Comparison of ENCODE assay signal across 8 mouse cellular contexts in genomic region chr7:110982053-110982705, GRCm38 (mm10). TPM values are rescaled to one million over a fixed set of nuclear protein-coding genes. Genes with fewer than 3 reads are reported as not detected.
DNase-seq lines count a peak whose midpoint lies in the region; ATAC-seq lines count a peak whose summit lies in the region.

Gene Mrvi1 (minus strand): TSS chr7:110982461.

- 50% methylated on average over 7 of the region's 7 CpGs for WGBS in embryonic facial prominence, embryonic 15.5 days
- 48% methylated on average over 7 of the region's 7 CpGs for WGBS in limb, embryonic 12.5 days
- 66% methylated on average over 7 of the region's 7 CpGs for WGBS in neural tube, embryonic 13.5 days

- H3K4me2 ChIP-seq in embryonic facial prominence, embryonic 15.5 days (replicated peaks) = no peak within 1 kb of the TSS
- H3K4me2 ChIP-seq in limb, embryonic 12.5 days = no peak within 1 kb of the TSS
- no peak within 1 kb of the TSS for H3K4me2 ChIP-seq in neural tube, embryonic 13.5 days

- ATAC-seq in embryonic facial prominence, embryonic 15.5 days (ENCODE audit: insufficient number of reproducible peaks, low FRiP score, low TSS enrichment, low read depth) = 0 out of 2 replicates have a peak, but pooled peaks have one; percentile 37
- 0 out of 2 replicates have a peak, but pooled peaks have one; percentile 28 for ATAC-seq in limb, embryonic 12.5 days (ENCODE audit: insufficient number of reproducible peaks, insufficient read depth, low FRiP score, low TSS enrichment, low read depth)
- ATAC-seq in neural tube, embryonic 13.5 days (ENCODE audit: low read depth) = no peak
- ATAC-seq in megakaryocyte progenitor cell, adult 5-6 weeks (replicated peaks; ENCODE audit: poor library complexity) = no peak

- 0 out of 2 replicates have a peak within 1 kb of the TSS, but pooled peaks have one; percentile 13 for H3K27ac ChIP-seq in embryonic facial prominence, embryonic 15.5 days (replicated peaks)
- H3K27ac ChIP-seq in limb, embryonic 12.5 days = peak within 1 kb of the TSS; percentile 77
- peak within 1 kb of the TSS; percentile 23; the same call in 1 of the 2 replicates for H3K27ac ChIP-seq in neural tube, embryonic 13.5 days (replicated peaks)

- peaks cover 9% of the 10 kb centered on the region; the same call in 1 of the 2 replicates for H3K4me1 ChIP-seq in embryonic facial prominence, embryonic 15.5 days
- H3K4me1 ChIP-seq in limb, embryonic 12.5 days (replicated peaks) = peaks cover 19% of the 10 kb centered on the region
- peaks cover 20% of the 10 kb centered on the region for H3K4me1 ChIP-seq in neural tube, embryonic 13.5 days (replicated peaks)

- no peak within 1 kb of the TSS for H3K4me3 ChIP-seq in embryonic facial prominence, embryonic 15.5 days (replicated peaks)
- no peak within 1 kb of the TSS for H3K4me3 ChIP-seq in limb, embryonic 12.5 days (replicated peaks)
- no peak within 1 kb of the TSS for H3K4me3 ChIP-seq in neural tube, embryonic 13.5 days

- H3K9me3 ChIP-seq in embryonic facial prominence, embryonic 15.5 days (replicated peaks) = no peaks in the 10 kb centered on the region
- no peaks in the 10 kb centered on the region for H3K9me3 ChIP-seq in limb, embryonic 12.5 days
- no peaks in the 10 kb centered on the region for H3K9me3 ChIP-seq in neural tube, embryonic 13.5 days

- peak; percentile 37 for DNase-seq in embryo, embryonic 11 days
- no peak for DNase-seq in embryo, embryonic 10 days (ENCODE audit: low spot score)
- peak; percentile 80 for DNase-seq in heart, postnatal 4 days
- no peak for DNase-seq in frontal cortex, postnatal 14 days (ENCODE audit: low spot score in 2 of 2)

- no peaks in the 10 kb centered on the region for H3K36me3 ChIP-seq in embryonic facial prominence, embryonic 15.5 days
- H3K36me3 ChIP-seq in limb, embryonic 12.5 days = no peaks in the 10 kb centered on the region
- no peaks in the 10 kb centered on the region for H3K36me3 ChIP-seq in neural tube, embryonic 13.5 days

- H3K9ac ChIP-seq in embryonic facial prominence, embryonic 15.5 days = no peak within 1 kb of the TSS
- no peak within 1 kb of the TSS for H3K9ac ChIP-seq in limb, embryonic 12.5 days (replicated peaks)
- H3K9ac ChIP-seq in neural tube, embryonic 13.5 days = no peak within 1 kb of the TSS

- H3K27me3 ChIP-seq in embryonic facial prominence, embryonic 15.5 days = no peaks in the 10 kb centered on the region
- no peaks in the 10 kb centered on the region for H3K27me3 ChIP-seq in limb, embryonic 12.5 days
- H3K27me3 ChIP-seq in neural tube, embryonic 13.5 days = no peaks in the 10 kb centered on the region

RNA-seq across cellular contexts. Expression of gene Mrvi1, which starts in this region (rescaled TPM):
- 1.3 and 2.1 TPM in 2 replicates for polyA plus RNA-seq in embryonic facial prominence, embryonic 15.5 days (2015; fragmentation: Nextera tagmentation; extraction: Ambion mirVana)
- 10 to 100 TPM; 10.4 to 13.2 TPM for total RNA-seq in heart, postnatal 4 days (2021)
- polyA plus RNA-seq in limb, embryonic 12.5 days (2016; fragmentation: Nextera tagmentation; extraction: Ambion mirVana) = 0.61 and 0.86 TPM in 2 replicates
- polyA plus RNA-seq in neural tube, embryonic 13.5 days (2015; fragmentation: Nextera tagmentation; extraction: Ambion mirVana) = 1.5 and 1.6 TPM in 2 replicates
- total RNA-seq in megakaryocyte progenitor cell, adult 5-6 weeks (2015) = 0.15 and 0.91 TPM in 2 replicates
- total RNA-seq in megakaryocyte progenitor cell, adult 5-6 weeks (2017) = not detected in 2 replicates

Comparison
In these comparisons a context has a peak if more than half of its experiments do, and no peak if none do; other contexts are left out.
1. RNA of gene Mrvi1 (total RNA-seq): 10.4 to 13.2 TPM in heart, postnatal 4 days; 0.15 to 0.91 TPM in megakaryocyte progenitor cell, adult 5-6 weeks; every median in the first group is over 4 times any median in the second.
2. DNase-seq: peak in embryo, embryonic 11 days (single experiment) and heart, postnatal 4 days (single experiment); none in embryo, embryonic 10 days (single experiment) and frontal cortex, postnatal 14 days (0 of 2).
3. Peak in ATAC-seq and H3K27ac ChIP-seq in limb, embryonic 12.5 days; RNA of the gene not detected or under 1 TPM.
4. H3K27ac ChIP-seq: peak in every context shown above with its lines; median percentile 77 in limb, embryonic 12.5 days; 23 in neural tube, embryonic 13.5 days; 13 in embryonic facial prominence, embryonic 15.5 days.